Mouse (Mus musculus) stomach, embryonic 14.5 days (tissue): ENCODE measurements at regions not wholly inside any gene's neighbourhood (a gene's known extent, or its start where the extent isn't known, plus 50 kb on each side); places are given as distances from the start of the nearest gene placed in this dataset.

Experiments
- ATAC-seq: fragments of 200-750 bp; cut with Nextera tagmentation; 2 replicates; pipeline ENCODE4 v1.8.0; 2017; ENCODE audit warnings: low read depth, moderate TSS enrichment; ENCODE audit not compliant: insufficient number of reproducible peaks, insufficient read depth, low FRiP score
- H3K27ac ChIP-seq: fragments of 300-500 bp; sonication (generic); 2 replicates; pipeline ENCODE4 v1.5.1; 2014; ENCODE audit warnings: mild to moderate bottlenecking, low read length, moderate library complexity, mixed read lengths
- H3K27me3 ChIP-seq: fragments of 300-500 bp; sonication (generic); 2 replicates; pipeline ENCODE4 v1.6.1; 2014; ENCODE audit warnings: low read length, control low read depth, mixed read lengths; ENCODE audit not compliant: control insufficient read depth, insufficient read depth
- H3K36me3 ChIP-seq: fragments of 300-500 bp; sonication (generic); 2 replicates; pipeline ENCODE4 v1.6.1; 2014; ENCODE audit warnings: mild to moderate bottlenecking, control low read depth, low read length, moderate library complexity, mixed read lengths; ENCODE audit not compliant: control insufficient read depth, insufficient read depth
- H3K4me1 ChIP-seq: fragments of 300-500 bp; sonication (generic); 2 replicates; pipeline ENCODE4 v1.6.1; 2014; ENCODE audit warnings: low read length, control low read depth, mixed read lengths; ENCODE audit not compliant: control insufficient read depth, insufficient read depth
- H3K4me2 ChIP-seq: fragments of 300-500 bp; sonication (generic); replicated peaks from 2 replicates; pipeline ENCODE4 v1.6.1; 2014; ENCODE audit warnings: low read depth, low read length, control low read depth
- H3K4me3 ChIP-seq: fragments of 300-500 bp; sonication (generic); 2 replicates; pipeline ENCODE4 v1.5.1; 2014; ENCODE audit warnings: low read depth, low read length, control low read depth
- H3K9ac ChIP-seq: fragments of 300-500 bp; sonication (generic); replicated peaks from 2 replicates; pipeline ENCODE4 v1.6.1; 2014; ENCODE audit warnings: low read depth, mild to moderate bottlenecking, control low read depth, low read length, moderate library complexity, mixed read lengths
- H3K9me3 ChIP-seq: fragments of 300-500 bp; sonication (generic); 2 replicates; pipeline ENCODE4 v1.6.1; 2016; ENCODE audit warnings: low read depth, low read length, control low read depth; ENCODE audit not compliant: control insufficient read depth
- WGBS: fragments of 180-500 bp; shearing (Covaris S2); extraction: QIAGEN DNeasy Blood & Tissue Kit; methylation state at CpG from one replicate; pipeline ENCODE4 v1.1.7; 2014; 5-methylcytosine and 5-hydroxymethylcytosine counted together

DNA sequence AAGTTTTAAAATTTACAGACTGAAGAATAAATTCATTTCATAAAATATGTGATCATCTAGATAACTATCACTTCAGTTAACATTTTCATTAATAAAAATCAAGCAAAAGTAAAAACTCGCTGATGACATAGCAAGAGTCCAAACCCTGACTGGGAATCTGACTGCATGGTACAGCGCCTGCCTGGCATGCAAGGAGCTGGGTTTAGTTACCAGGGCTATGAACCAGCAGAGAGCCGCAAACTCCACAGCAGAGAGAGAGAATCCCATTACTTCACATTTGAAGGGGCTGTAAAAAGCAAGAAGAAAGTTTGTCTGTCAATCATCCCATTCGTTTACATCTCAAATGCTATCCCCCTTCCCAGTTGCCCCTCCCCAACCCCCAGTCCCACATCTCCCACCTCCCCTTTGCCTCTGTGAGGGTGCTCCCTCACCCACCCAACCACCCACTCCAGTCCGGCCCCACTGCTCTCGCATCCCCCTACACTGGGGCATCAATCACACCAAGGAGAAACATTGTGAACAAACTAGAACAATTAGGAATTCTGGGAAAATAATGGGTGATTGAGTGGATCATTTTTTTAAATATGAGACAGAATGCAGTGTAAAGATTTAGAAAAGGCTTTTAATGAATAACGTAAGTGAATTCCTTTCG lies 487.6 kb downstream of the Efna5 start:
- H3K4me3 ChIP-seq = no peak overlapping the region
- no peaks in the 10 kb centered on the region for H3K36me3 ChIP-seq
- H3K27ac ChIP-seq = no peak overlapping the region
- WGBS = 81% methylated on average over 8 of the region's 8 CpGs
- H3K9ac ChIP-seq = no peak overlapping the region
- no peaks in the 10 kb centered on the region for H3K9me3 ChIP-seq
- no peaks in the 10 kb centered on the region for H3K4me1 ChIP-seq
- no peak overlapping the region for H3K4me2 ChIP-seq
- H3K27me3 ChIP-seq = no peaks in the 10 kb centered on the region
- no peak for ATAC-seq

- H3K4me3 ChIP-seq = no peak overlapping the region
- H3K9me3 ChIP-seq = no peaks in the 10 kb centered on the region
- H3K27me3 ChIP-seq = no peaks in the 10 kb centered on the region
- no peak overlapping the region for H3K9ac ChIP-seq
- H3K4me2 ChIP-seq = no peak overlapping the region
- H3K36me3 ChIP-seq = no peaks in the 10 kb centered on the region
- no peaks in the 10 kb centered on the region for H3K4me1 ChIP-seq
- H3K27ac ChIP-seq = no peak overlapping the region
- ATAC-seq = no peak
- 73% methylated on average over 16 of the region's 16 CpGs for WGBS
These were observed 497.1 kb downstream of the Efna5 start for GRCm38 (mm10) chr17:62384053-62384452.

- Histone ChIP-seq H3K36me3 (no peaks in the 10 kb centered on the region), H3K9ac (no peak overlapping the region), H3K4me1 (no peaks in the 10 kb centered on the region), H3K4me3 (no peak overlapping the region), H3K27ac (no peak overlapping the region), H3K9me3 (no peaks in the 10 kb centered on the region), H3K27me3 (no peaks in the 10 kb centered on the region), H3K4me2 (no peak overlapping the region)
- WGBS = 84% methylated on average over 8 of the region's 8 CpGs
- no peak for ATAC-seq
These were observed 502.2 kb downstream of the Efna5 start for GRCm38 (mm10) chr17:62378868-62379417.

- 62% methylated on average over 3 of the region's 3 CpGs for WGBS
- H3K27me3 ChIP-seq = no peaks in the 10 kb centered on the region
- no peaks in the 10 kb centered on the region for H3K36me3 ChIP-seq
- no peak overlapping the region for H3K4me2 ChIP-seq
- no peaks in the 10 kb centered on the region for H3K4me1 ChIP-seq
- no peak for ATAC-seq
- H3K9ac ChIP-seq = no peak overlapping the region
- no peak overlapping the region for H3K4me3 ChIP-seq
- no peaks in the 10 kb centered on the region for H3K9me3 ChIP-seq
- H3K27ac ChIP-seq = no peak overlapping the region
These were observed 512.0 kb downstream of the Efna5 start for GRCm38 (mm10) chr17:62369100-62369499.

DNA sequence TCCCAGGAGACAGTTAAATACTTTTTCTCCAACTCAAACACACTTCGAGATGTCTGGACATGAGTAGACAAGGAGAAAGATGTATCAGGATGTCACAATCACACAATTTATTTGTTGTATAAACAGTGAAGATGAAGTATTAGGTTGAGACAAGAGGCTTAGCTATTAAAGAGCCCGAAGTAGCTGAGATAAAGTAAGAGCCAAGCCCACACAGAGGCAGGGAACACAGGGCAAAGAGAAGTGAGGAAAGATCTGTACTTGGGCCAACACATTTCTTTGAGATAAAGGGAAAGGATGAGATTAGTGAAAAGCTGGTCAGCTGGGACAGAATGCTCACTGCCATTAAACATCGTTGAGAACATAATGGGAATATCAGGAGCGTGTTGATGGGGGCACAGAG lies 513.2 kb downstream of the Efna5 start:
- Histone ChIP-seq H3K4me1 (no peaks in the 10 kb centered on the region), H3K9me3 (no peaks in the 10 kb centered on the region), H3K9ac (no peak overlapping the region), H3K27ac (no peak overlapping the region), H3K36me3 (no peaks in the 10 kb centered on the region), H3K27me3 (no peaks in the 10 kb centered on the region), H3K4me2 (no peak overlapping the region), H3K4me3 (no peak overlapping the region)
- WGBS = 34% methylated on average over 4 of the region's 4 CpGs
- no peak for ATAC-seq

GRCm38 (mm10) chr17:62358323-62358722 lies 522.8 kb downstream of the Efna5 start:
- Histone ChIP-seq H3K4me3 (no peak overlapping the region), H3K36me3 (no peaks in the 10 kb centered on the region), H3K27me3 (no peaks in the 10 kb centered on the region), H3K4me2 (no peak overlapping the region), H3K9ac (no peak overlapping the region), H3K27ac (no peak overlapping the region), H3K9me3 (no peaks in the 10 kb centered on the region), H3K4me1 (no peaks in the 10 kb centered on the region)
- ATAC-seq = no peak

GRCm38 (mm10) chr17:62337890-62338557 lies 543.1 kb downstream of the Efna5 start:
- H3K4me3 ChIP-seq = no peak overlapping the region
- peak; percentile 37; the same call in 1 of the 2 replicates for ATAC-seq
- H3K9ac ChIP-seq = no peak overlapping the region
- H3K27me3 ChIP-seq = no peaks in the 10 kb centered on the region
- peaks cover 10% of the 10 kb centered on the region for H3K4me1 ChIP-seq
- no peaks in the 10 kb centered on the region for H3K36me3 ChIP-seq
- no peaks in the 10 kb centered on the region for H3K9me3 ChIP-seq
- no peak overlapping the region for H3K27ac ChIP-seq
- no peak overlapping the region for H3K4me2 ChIP-seq
- WGBS = 27% methylated on average over 10 of the region's 10 CpGs

DNA sequence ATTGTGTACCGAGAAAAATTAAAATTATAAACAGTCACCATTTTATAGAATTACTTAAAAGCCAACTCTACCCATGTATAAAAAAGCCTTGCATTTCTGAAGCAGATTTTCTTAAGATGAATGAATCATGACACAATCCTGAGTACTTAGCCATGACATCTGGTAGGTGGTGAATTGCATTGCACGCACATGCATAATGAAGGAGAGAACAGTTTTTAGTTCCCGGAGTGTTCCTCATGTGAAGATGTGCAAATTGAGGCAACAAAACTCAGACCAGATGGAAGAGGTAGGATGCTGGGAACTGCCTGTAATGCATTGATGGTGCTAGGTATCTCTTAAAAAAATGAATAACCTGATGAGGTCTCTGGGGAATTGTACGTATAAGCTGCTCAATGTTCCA lies 550.9 kb downstream of the Efna5 start:
- H3K4me1 ChIP-seq = no peaks in the 10 kb centered on the region
- H3K9me3 ChIP-seq = no peaks in the 10 kb centered on the region
- no peak overlapping the region for H3K4me2 ChIP-seq
- no peaks in the 10 kb centered on the region for H3K27me3 ChIP-seq
- no peak overlapping the region for H3K4me3 ChIP-seq
- H3K27ac ChIP-seq = no peak overlapping the region
- no peak for ATAC-seq
- H3K9ac ChIP-seq = no peak overlapping the region
- no peaks in the 10 kb centered on the region for H3K36me3 ChIP-seq
- 89% methylated on average over 4 of the region's 4 CpGs for whole genome bisulfite sequencing
